Mouse (Mus musculus): Measurements from ENCODE around the gene Fancg.

DNA sequence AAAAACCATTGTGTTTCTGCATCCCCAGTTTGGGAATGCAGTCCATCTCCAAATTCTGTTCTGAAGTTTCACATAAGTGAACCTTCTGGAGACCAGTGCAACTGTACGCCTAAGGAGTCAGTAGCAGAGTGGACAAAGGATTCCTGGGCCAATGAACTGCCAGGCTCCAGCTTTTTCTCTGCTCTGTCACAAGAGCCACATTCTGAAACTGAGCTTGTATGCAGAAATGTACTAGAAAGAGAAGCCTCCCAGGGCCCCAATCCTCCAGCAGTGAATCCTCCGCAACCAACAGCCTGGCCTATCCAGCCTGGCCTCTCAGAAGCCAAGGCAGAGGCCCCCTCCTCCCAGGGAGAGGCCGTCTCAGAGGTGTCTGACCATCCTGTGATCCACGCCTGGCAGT is 37.4 kb downstream of the Fancg start:
- TF ChIP-seq CTCF (IDR thresholded peaks at IDR 0.05; ENCODE audit: extremely low read depth, insufficient read depth, insufficient read length, insufficient replicate concordance) (no peak), POLR2A (IDR thresholded peaks at IDR 0.05; ENCODE audit: low read depth, low read length) (no peak)
